15 mouse cellular contexts compared by ENCODE assay signal in the genomic region with DNA sequence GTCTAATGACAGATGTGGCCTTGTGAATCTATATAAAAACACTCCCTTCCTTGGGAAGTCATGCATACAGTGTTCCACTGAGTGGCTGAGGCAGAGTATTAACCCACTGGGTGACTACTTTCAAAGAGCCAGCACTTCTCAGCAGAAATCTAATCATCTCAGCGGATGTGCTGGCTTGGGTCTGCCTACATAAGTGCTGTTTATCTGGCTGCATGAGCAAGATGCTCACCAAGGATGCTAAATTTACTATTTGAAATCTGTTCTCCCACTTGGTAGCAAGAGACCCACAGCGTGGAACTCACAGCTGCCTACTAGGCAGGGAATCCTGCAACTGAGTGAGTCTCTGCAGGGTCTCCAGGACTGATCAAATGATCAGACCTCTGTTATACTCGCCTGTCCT.
DNase-seq lines count a peak whose midpoint lies in the region; ATAC-seq lines count a peak whose summit lies in the region.
"Had no signal": no experiment of that assay in that cellular context is flagged by ENCODE, and none has a peak within 500 bp of the region (broad histone marks: within the 10 kb centered on the region; RNA-seq: fewer than 3 reads in every experiment).

No protein-coding gene starts in this region.

- no peaks in the 10 kb centered on the region for H3K27me3 ChIP-seq in kidney, embryonic 14.5 days (ENCODE audit: control insufficient read depth, insufficient read depth, low read length)
- H3K27me3 ChIP-seq in neural tube, embryonic 14.5 days (ENCODE audit: control insufficient read depth, insufficient read depth, low read length) = no peaks in the 10 kb centered on the region
- no peaks in the 10 kb centered on the region for H3K27me3 ChIP-seq in heart, embryonic 11.5 days (ENCODE audit: control insufficient read depth, insufficient read depth, low read length)
- H3K27me3 ChIP-seq: heart, embryonic 13.5 days; limb, embryonic 15.5 days; lung, embryonic 15.5 days; neural tube, embryonic 13.5 days had no signal

- no peak overlapping the region for H3K27ac ChIP-seq in kidney, embryonic 14.5 days (ENCODE audit: low read depth, low read length)
- H3K27ac ChIP-seq in neural tube, embryonic 14.5 days (ENCODE audit: low read depth, low read length) = no peak overlapping the region
- H3K27ac ChIP-seq in heart, embryonic 11.5 days (ENCODE audit: low read depth, low read length) = no peak overlapping the region
- H3K27ac ChIP-seq: embryonic facial prominence, embryonic 10.5 days; heart, embryonic 13.5 days; limb, embryonic 15.5 days; lung, embryonic 15.5 days; neural tube, embryonic 13.5 days had no signal

- H3K4me3 ChIP-seq in kidney, embryonic 14.5 days (ENCODE audit: low read length) = no peak overlapping the region
- no peak overlapping the region for H3K4me3 ChIP-seq in neural tube, embryonic 14.5 days (ENCODE audit: low read depth, low read length)
- no peak overlapping the region for H3K4me3 ChIP-seq in heart, embryonic 11.5 days (ENCODE audit: low read depth, low read length)
- H3K4me3 ChIP-seq: embryonic facial prominence, embryonic 10.5 days; heart, embryonic 13.5 days; limb, embryonic 15.5 days; lung, embryonic 15.5 days; neural tube, embryonic 13.5 days had no signal

- 63% methylated on average over 3 of the region's 3 CpGs for WGBS in kidney, embryonic 14.5 days
- 74% methylated on average over 3 of the region's 3 CpGs for WGBS in neural tube, embryonic 14.5 days
- 66% methylated on average over 3 of the region's 3 CpGs for WGBS in heart, embryonic 11.5 days (ENCODE audit: insufficient replicate concordance)

- no peak for DNase-seq in kidney, adult 18-20 months
- no peak for DNase-seq in neural tube, embryonic 10.5 days (ENCODE audit: extremely low spot score, low spot score)
- peak; percentile 43 to 79 for DNase-seq in left cerebral cortex, postnatal 25 days (ENCODE audit: low spot score in 2 of 2)
- no peak for DNase-seq in B cell, adult 2 months
- DNase-seq: cerebellum, adult 9-11 months; gastrocnemius, postnatal 25 days; thymus, postnatal 36 days had no signal

- no peak overlapping the region for H3K4me2 ChIP-seq in kidney, embryonic 14.5 days (replicated peaks; ENCODE audit: low read depth, low read length)
- H3K4me2 ChIP-seq in neural tube, embryonic 14.5 days (ENCODE audit: low read depth, low read length) = no peak overlapping the region
- H3K4me2 ChIP-seq in heart, embryonic 11.5 days = no peak overlapping the region
- H3K4me2 ChIP-seq: heart, embryonic 13.5 days; limb, embryonic 15.5 days; lung, embryonic 15.5 days; neural tube, embryonic 13.5 days had no signal

- no peaks in the 10 kb centered on the region for H3K9me3 ChIP-seq in kidney, embryonic 14.5 days (ENCODE audit: control insufficient read depth, low read length)
- H3K9me3 ChIP-seq in neural tube, embryonic 14.5 days (ENCODE audit: control insufficient read depth, low read length) = no peaks in the 10 kb centered on the region
- H3K9me3 ChIP-seq in heart, embryonic 11.5 days (replicated peaks; ENCODE audit: control insufficient read depth, low read length) = no peaks in the 10 kb centered on the region
- H3K9me3 ChIP-seq: embryonic facial prominence, embryonic 10.5 days; heart, embryonic 13.5 days; limb, embryonic 15.5 days; lung, embryonic 15.5 days; neural tube, embryonic 13.5 days had no signal

- no peak overlapping the region for H3K9ac ChIP-seq in kidney, embryonic 14.5 days (ENCODE audit: low read depth, low read length)
- H3K9ac ChIP-seq in neural tube, embryonic 14.5 days (replicated peaks; ENCODE audit: low read depth, low read length) = no peak overlapping the region
- no peak overlapping the region for H3K9ac ChIP-seq in heart, embryonic 11.5 days (ENCODE audit: low read depth, low read length)
- H3K9ac ChIP-seq: heart, embryonic 13.5 days; limb, embryonic 15.5 days; lung, embryonic 15.5 days; neural tube, embryonic 13.5 days had no signal

- intact Hi-C loops in left cerebral cortex, postnatal 25 days (cut with DNase I) = loop anchor here (10.0 kb wide), 1 partner anchor 117 kb away; no protein-coding TSS in a partner anchor

- ATAC-seq in kidney, embryonic 14.5 days (ENCODE audit: low FRiP score, low TSS enrichment) = peak; percentile 84
- peak; percentile 57 for ATAC-seq in neural tube, embryonic 14.5 days (ENCODE audit: low read depth)
- ATAC-seq in heart, embryonic 11.5 days (replicated peaks; ENCODE audit: insufficient number of reproducible peaks, low FRiP score, low TSS enrichment) = no peak

- H3K4me1 ChIP-seq in kidney, embryonic 14.5 days (ENCODE audit: control insufficient read depth, insufficient read depth, low read length) = no peaks in the 10 kb centered on the region
- H3K4me1 ChIP-seq in neural tube, embryonic 14.5 days (ENCODE audit: control insufficient read depth, insufficient read depth, low read length) = no peaks in the 10 kb centered on the region
- H3K4me1 ChIP-seq in heart, embryonic 11.5 days (ENCODE audit: control insufficient read depth, insufficient read depth, low read length) = no peaks in the 10 kb centered on the region
- H3K4me1 ChIP-seq: embryonic facial prominence, embryonic 10.5 days; heart, embryonic 13.5 days; limb, embryonic 15.5 days; lung, embryonic 15.5 days had no signal

- no peaks in the 10 kb centered on the region for H3K36me3 ChIP-seq in kidney, embryonic 14.5 days (ENCODE audit: control insufficient read depth, insufficient read depth, low read length)
- no peaks in the 10 kb centered on the region for H3K36me3 ChIP-seq in neural tube, embryonic 14.5 days (ENCODE audit: control insufficient read depth, insufficient read depth, low read length)
- no peaks in the 10 kb centered on the region for H3K36me3 ChIP-seq in heart, embryonic 11.5 days (ENCODE audit: control insufficient read depth, insufficient read depth, low read length)
- H3K36me3 ChIP-seq: embryonic facial prominence, embryonic 10.5 days; heart, embryonic 13.5 days; limb, embryonic 15.5 days; lung, embryonic 15.5 days; neural tube, embryonic 13.5 days had no signal

Comparison
In these comparisons a context has a peak if more than half of its experiments do, and no peak if none do; other contexts are left out.
1. DNase-seq: peak in left cerebral cortex, postnatal 25 days (2 of 2); none in kidney, adult 18-20 months (single experiment), neural tube, embryonic 10.5 days (single experiment) and B cell, adult 2 months (0 of 2).